Mouse (Mus musculus): ENCODE measurements around the gene Arhgap31. TPM values are rescaled to one million over a fixed set of nuclear protein-coding genes. Genes with fewer than 3 reads are reported as not detected.

The Arhgap31 gene
- total and polyA plus RNA-seq, 2 experiments from 2014 or later, result 15.7 to 60.6 TPM

DNA sequence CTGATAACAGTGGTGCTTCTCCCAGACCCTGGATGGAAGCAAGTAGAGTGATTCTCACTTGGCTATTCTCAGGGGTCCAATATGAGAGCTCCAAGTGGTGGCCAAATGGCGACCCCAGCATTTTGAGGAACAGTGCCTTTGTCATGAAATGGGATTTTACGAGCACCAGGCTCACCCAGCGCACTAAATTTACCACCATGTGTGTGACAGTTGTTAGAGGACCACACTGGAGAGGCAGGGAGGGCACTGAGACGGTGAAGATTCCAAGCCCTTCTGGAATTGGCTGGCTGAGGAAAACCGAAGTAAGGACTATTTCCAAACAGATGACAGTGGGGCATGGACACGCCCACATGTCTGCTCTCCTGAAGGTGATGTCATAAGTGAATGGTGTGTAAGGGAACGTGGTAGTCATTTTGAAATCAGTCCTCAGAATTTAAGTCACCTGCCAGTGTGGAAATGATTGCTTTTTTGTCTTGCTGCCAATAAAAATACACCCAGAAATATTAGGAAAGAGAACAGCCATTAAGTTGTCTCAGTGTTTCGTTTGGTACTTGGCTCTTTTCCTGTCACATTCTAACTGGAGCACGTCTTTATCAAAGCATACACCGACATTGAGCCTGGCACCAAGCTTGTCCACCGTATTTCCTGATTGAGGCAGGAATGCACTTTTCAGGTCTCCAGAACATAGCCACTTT, 113.9 kb downstream of the Arhgap31 start:
- Histone ChIP-seq H3K9me3 (replicated peaks; ENCODE audit: control insufficient read depth, low read length) (no peaks in the 10 kb centered on the region), H3K9ac (replicated peaks; ENCODE audit: low read depth, low read length) (no peak overlapping the region), H3K4me1 (ENCODE audit: control insufficient read depth, insufficient read depth) (no peaks in the 10 kb centered on the region), H3K4me2 (ENCODE audit: low read depth, low read length) (no peak overlapping the region), H3K36me3 (replicated peaks; ENCODE audit: control insufficient read depth, insufficient read depth, low read length) (peaks cover 55% of the 10 kb centered on the region), H3K27ac (ENCODE audit: low read depth) (0 out of 2 replicates have a peak overlapping the region, but pooled peaks have one; percentile 2), H3K4me3 (ENCODE audit: low read depth, low read length) (no peak overlapping the region), H3K27me3 (ENCODE audit: control insufficient read depth, insufficient read depth, low read length) (no peaks in the 10 kb centered on the region)
- DNase-seq (ENCODE audit: low spot score) (peak; percentile 8), ATAC-seq (ENCODE audit: insufficient read depth, low read depth) (no peak)
- TF ChIP-seq CTCF (IDR thresholded peaks at IDR 0.05; ENCODE audit: low read depth), result no peak
- TF ChIP-seq EP300 (IDR thresholded peaks at IDR 0.05; ENCODE audit: low read depth), result no peak
- 52% methylated on average over 11 of the region's 11 CpGs for WGBS

DNA sequence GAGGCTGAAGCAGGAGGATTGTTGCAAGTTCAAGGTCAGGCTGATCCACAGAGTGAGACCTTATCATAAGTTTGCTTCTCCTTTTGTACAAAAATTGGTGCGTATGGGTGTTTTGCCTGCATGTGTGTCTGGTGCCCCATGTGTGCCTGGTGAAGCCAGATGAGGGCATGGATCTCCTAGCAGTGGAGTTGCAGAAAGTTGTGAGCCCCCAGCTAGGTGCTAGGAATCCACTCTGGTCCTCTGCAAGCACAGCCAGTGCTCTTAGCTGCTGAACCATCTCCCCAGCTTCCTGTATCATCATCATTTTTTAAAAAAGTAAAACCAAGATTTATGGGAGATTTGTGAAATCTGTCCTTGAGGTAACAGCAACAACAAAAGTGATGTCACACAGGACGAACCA, 116.4 kb downstream of the Arhgap31 start:
- H3K9ac ChIP-seq (replicated peaks; ENCODE audit: low read depth, low read length), result no peak overlapping the region
- ATAC-seq (ENCODE audit: insufficient read depth, low read depth) (no peak), DNase-seq (ENCODE audit: low spot score) (no peak)
- no peaks in the 10 kb centered on the region for H3K9me3 ChIP-seq (replicated peaks; ENCODE audit: control insufficient read depth, low read length)
- TF ChIP-seq CTCF (IDR thresholded peaks at IDR 0.05; ENCODE audit: low read depth) (no peak), EP300 (IDR thresholded peaks at IDR 0.05; ENCODE audit: low read depth) (no peak)
- H3K4me2 ChIP-seq (ENCODE audit: low read depth, low read length), result no peak overlapping the region
- H3K36me3 ChIP-seq (replicated peaks; ENCODE audit: control insufficient read depth, insufficient read depth, low read length), result peaks cover 43% of the 10 kb centered on the region
- H3K4me3 ChIP-seq (ENCODE audit: low read depth, low read length), result no peak overlapping the region
- no peak overlapping the region for H3K27ac ChIP-seq (ENCODE audit: low read depth)
- H3K4me1 ChIP-seq (ENCODE audit: control insufficient read depth, insufficient read depth), result no peaks in the 10 kb centered on the region
- WGBS, result 97% methylated on average over 2 of the region's 2 CpGs
- no peaks in the 10 kb centered on the region for H3K27me3 ChIP-seq (ENCODE audit: control insufficient read depth, insufficient read depth, low read length)

DNA sequence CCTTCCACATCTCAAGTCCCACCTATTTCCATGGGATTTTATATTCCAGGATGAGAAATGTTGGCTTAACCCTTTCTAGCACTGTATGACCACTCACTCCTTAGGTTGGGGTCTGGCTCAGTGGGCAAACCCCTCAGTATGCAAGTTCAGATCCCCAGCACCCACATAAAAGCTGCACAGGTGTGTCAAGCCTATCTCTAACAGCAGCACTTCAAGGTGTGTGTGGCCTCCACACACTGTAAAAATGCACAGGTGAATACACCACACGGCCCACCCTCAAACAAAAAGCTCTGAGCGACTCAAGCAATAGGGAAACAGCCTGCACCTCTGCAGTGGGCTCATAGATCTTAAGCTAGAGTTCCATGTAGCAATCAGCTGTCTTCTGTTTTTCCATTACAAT, 117.0 kb downstream of the Arhgap31 start:
- ATAC-seq (ENCODE audit: insufficient read depth, low read depth) (no peak), DNase-seq (ENCODE audit: low spot score) (no peak)
- TF ChIP-seq EP300 (IDR thresholded peaks at IDR 0.05; ENCODE audit: low read depth) (no peak), CTCF (IDR thresholded peaks at IDR 0.05; ENCODE audit: low read depth) (no peak)
- Histone ChIP-seq H3K27me3 (ENCODE audit: control insufficient read depth, insufficient read depth, low read length) (no peaks in the 10 kb centered on the region), H3K27ac (ENCODE audit: low read depth) (no peak overlapping the region), H3K4me1 (ENCODE audit: control insufficient read depth, insufficient read depth) (no peaks in the 10 kb centered on the region), H3K36me3 (replicated peaks; ENCODE audit: control insufficient read depth, insufficient read depth, low read length) (peaks cover 41% of the 10 kb centered on the region), H3K4me2 (ENCODE audit: low read depth, low read length) (no peak overlapping the region), H3K4me3 (ENCODE audit: low read depth, low read length) (no peak overlapping the region), H3K9me3 (replicated peaks; ENCODE audit: control insufficient read depth, low read length) (no peaks in the 10 kb centered on the region), H3K9ac (replicated peaks; ENCODE audit: low read depth, low read length) (no peak overlapping the region)
- 92% methylated on average over 2 of the region's 2 CpGs for WGBS

DNA sequence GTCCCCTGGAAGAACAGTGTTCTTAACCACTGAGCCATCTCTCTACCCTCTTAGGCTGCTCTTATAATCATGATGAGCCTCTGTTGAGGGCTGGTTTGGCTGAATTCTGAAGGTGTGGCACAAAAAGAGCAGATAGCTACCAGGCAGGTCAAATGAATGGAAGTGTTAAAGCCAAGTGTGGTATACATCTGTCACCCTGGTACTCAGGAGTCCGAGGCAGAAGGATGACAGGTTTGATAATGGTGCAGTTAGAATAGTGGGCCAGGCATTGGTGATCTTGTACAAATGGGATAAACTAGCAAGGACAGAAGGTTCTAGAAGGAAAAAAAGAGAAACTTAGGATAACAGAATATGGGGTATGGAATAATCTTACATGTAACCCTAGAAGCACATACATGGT, 118.6 kb downstream of the Arhgap31 start:
- no peak for TF ChIP-seq EP300 (IDR thresholded peaks at IDR 0.05; ENCODE audit: low read depth)
- no peak for TF ChIP-seq CTCF (IDR thresholded peaks at IDR 0.05; ENCODE audit: low read depth)
- DNase-seq (ENCODE audit: low spot score) (no peak), ATAC-seq (ENCODE audit: insufficient read depth, low read depth) (no peak)
- H3K4me3 ChIP-seq (ENCODE audit: low read depth, low read length), result no peak overlapping the region
- no peaks in the 10 kb centered on the region for H3K27me3 ChIP-seq (ENCODE audit: control insufficient read depth, insufficient read depth, low read length)
- H3K36me3 ChIP-seq (replicated peaks; ENCODE audit: control insufficient read depth, insufficient read depth, low read length), result peaks cover 36% of the 10 kb centered on the region
- no peak overlapping the region for H3K4me2 ChIP-seq (ENCODE audit: low read depth, low read length)
- 46% methylated on average over 1 of the region's 1 CpGs for WGBS
- no peaks in the 10 kb centered on the region for H3K4me1 ChIP-seq (ENCODE audit: control insufficient read depth, insufficient read depth)
- no peak overlapping the region for H3K27ac ChIP-seq (ENCODE audit: low read depth)
- H3K9ac ChIP-seq (replicated peaks; ENCODE audit: low read depth, low read length), result no peak overlapping the region
- H3K9me3 ChIP-seq (replicated peaks; ENCODE audit: control insufficient read depth, low read length), result no peaks in the 10 kb centered on the region

DNA sequence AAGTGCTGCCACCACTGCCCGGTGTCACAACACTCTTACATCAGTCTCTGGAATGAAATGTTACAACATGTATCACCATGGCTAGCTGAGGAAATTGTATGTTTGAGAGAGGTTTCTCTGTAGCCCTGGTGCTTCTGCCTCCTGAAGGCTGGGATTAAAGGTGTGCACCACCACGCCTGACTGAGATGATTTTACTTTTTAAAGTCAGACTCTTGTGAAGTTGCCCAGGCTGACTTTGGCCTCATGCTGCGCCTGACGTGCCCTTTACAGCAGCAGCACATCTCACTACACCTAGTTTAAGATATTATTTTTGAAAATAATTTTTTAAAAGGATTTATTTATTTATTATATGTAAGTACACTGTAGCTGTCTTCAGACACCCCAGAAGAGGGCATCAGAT, 120.1 kb downstream of the Arhgap31 start:
- WGBS, result 91% methylated on average over 4 of the region's 4 CpGs
- Histone ChIP-seq H3K9me3 (replicated peaks; ENCODE audit: control insufficient read depth, low read length) (no peaks in the 10 kb centered on the region), H3K4me1 (ENCODE audit: control insufficient read depth, insufficient read depth) (no peaks in the 10 kb centered on the region), H3K4me3 (ENCODE audit: low read depth, low read length) (no peak overlapping the region), H3K9ac (replicated peaks; ENCODE audit: low read depth, low read length) (no peak overlapping the region), H3K27ac (ENCODE audit: low read depth) (no peak overlapping the region), H3K36me3 (replicated peaks; ENCODE audit: control insufficient read depth, insufficient read depth, low read length) (peaks cover 42% of the 10 kb centered on the region), H3K27me3 (ENCODE audit: control insufficient read depth, insufficient read depth, low read length) (no peaks in the 10 kb centered on the region), H3K4me2 (ENCODE audit: low read depth, low read length) (no peak overlapping the region)
- TF ChIP-seq CTCF (IDR thresholded peaks at IDR 0.05; ENCODE audit: low read depth) (no peak), EP300 (IDR thresholded peaks at IDR 0.05; ENCODE audit: low read depth) (no peak)
- no peak for ATAC-seq (ENCODE audit: insufficient read depth, low read depth)
- DNase-seq (ENCODE audit: low spot score), result no peak

Data from heart, postnatal 0 days (tissue).